Mouse (Mus musculus) midbrain, postnatal 0 days (tissue): ENCODE results near the gene Zfp202. TPM values are rescaled to one million over a fixed set of nuclear protein-coding genes. Genes with fewer than 3 reads are reported as not detected.

Source experiments
- ATAC-seq: fragments of 200-750 bp; cut with Nextera tagmentation; 2 replicates; pipeline ENCODE4 v1.8.0; 2017; ENCODE audit warnings: moderate number of reproducible peaks, mild to moderate bottlenecking, moderate TSS enrichment, moderate library complexity; ENCODE audit not compliant: low FRiP score
- DNase-seq: peaks from one replicate; pipeline ENCODE4 v3.0.0-alpha.2; 2015; ENCODE audit warnings: low spot score
- H3K27ac ChIP-seq: fragments of 300-500 bp; sonication (generic); 2 replicates; pipeline ENCODE4 v1.5.1; 2014; ENCODE audit warnings: low read depth, mild to moderate bottlenecking, low read length, mixed read lengths
- H3K27me3 ChIP-seq: fragments of 300-500 bp; sonication (generic); 2 replicates; pipeline ENCODE4 v1.6.1; 2014; ENCODE audit warnings: low read length, control low read depth, mixed read lengths; ENCODE audit not compliant: insufficient read depth
- H3K36me3 ChIP-seq: fragments of 300-500 bp; sonication (generic); 2 replicates; pipeline ENCODE4 v1.6.1; 2014; ENCODE audit warnings: low read length, control low read depth, mixed read lengths; ENCODE audit not compliant: insufficient read depth
- H3K4me1 ChIP-seq: fragments of 300-500 bp; sonication (generic); 2 replicates; pipeline ENCODE4 v1.6.1; 2014; ENCODE audit warnings: mild to moderate bottlenecking, control low read depth, antibody characterized with exemption, low read length, mixed read lengths; ENCODE audit not compliant: insufficient read depth
- H3K4me2 ChIP-seq: fragments of 300-500 bp; sonication (generic); 2 replicates; pipeline ENCODE4 v1.6.1; 2014; ENCODE audit warnings: low read depth, mild to moderate bottlenecking, low read length, mixed read lengths; ENCODE audit not compliant: poor library complexity, severe bottlenecking
- H3K4me3 ChIP-seq: fragments of 300-500 bp; sonication (generic); 2 replicates; pipeline ENCODE4 v1.5.1; 2014; ENCODE audit warnings: low read depth, mild to moderate bottlenecking, low read length, moderate library complexity
- H3K9ac ChIP-seq: fragments of 300-500 bp; sonication (generic); replicated peaks from 2 replicates; pipeline ENCODE4 v1.6.1; 2014; ENCODE audit warnings: mild to moderate bottlenecking, low read length, moderate library complexity, mixed read lengths; ENCODE audit not compliant: poor library complexity, severe bottlenecking
- H3K9me3 ChIP-seq: fragments of 300-500 bp; sonication (generic); 2 replicates; pipeline ENCODE4 v1.6.1; 2016; ENCODE audit warnings: low read length, control low read depth
- CTCF ChIP-seq: IDR thresholded peaks from 2 replicates; pipeline ENCODE4 v1.5.1; 2016; ENCODE audit warnings: antibody characterized with exemption, mild to moderate bottlenecking
- WGBS: fragments of 180-500 bp; shearing (Covaris S2); extraction: QIAGEN DNeasy Blood & Tissue Kit; methylation state at CpG from one replicate; pipeline ENCODE4 v1.1.7; 2014; 5-methylcytosine and 5-hydroxymethylcytosine counted together
- polyA plus RNA-seq: library from polyadenylated mRNA; unstranded; fragments of >200 nt; fragmentation: Nextera tagmentation; extraction: Ambion mirVana; gene quantifications from 2 replicates; pipeline ENCODE4 v1.2.1, GENCODE M21; 2015
- total RNA-seq: library from RNA; depleted of rRNA; stranded (reverse); fragments of >200 nt; gene quantifications from 2 replicates; pipeline ENCODE4 v1.2.3, GENCODE M21; 2014

The Zfp202 gene
- total and polyA plus RNA-seq, 2 experiments from 2014 or later, result 5.6 to 8.8 TPM

GRCm38 (mm10) chr9:40191086-40191876 lies 835 bp upstream of the Zfp202 start:
- Histone ChIP-seq H3K4me1 (peaks cover 3% of the 10 kb centered on the region; the same call in 1 of the 2 replicates), H3K36me3 (no peaks in the 10 kb centered on the region), H3K4me2 (peak overlapping the region; percentile 84), H3K27me3 (no peaks in the 10 kb centered on the region), H3K4me3 (peak overlapping the region; percentile 89), H3K27ac (peak overlapping the region; percentile 71), H3K9ac (peak overlapping the region; percentile 90; the same call in 1 of the 2 replicates), H3K9me3 (no peaks in the 10 kb centered on the region)
- DNase-seq (no peak), ATAC-seq (no peak)
- no peak for TF ChIP-seq CTCF
- WGBS, result 97% methylated on average over 8 of the region's 9 CpGs

GRCm38 (mm10) chr9:40195981-40196380 lies 3.9 kb downstream of the Zfp202 start:
- H3K4me2 ChIP-seq, result no peak overlapping the region
- no peak overlapping the region for H3K27ac ChIP-seq
- no peaks in the 10 kb centered on the region for H3K27me3 ChIP-seq
- H3K4me3 ChIP-seq, result no peak overlapping the region
- H3K4me1 ChIP-seq, result peaks cover 3% of the 10 kb centered on the region; the same call in 1 of the 2 replicates
- 95% methylated on average over 3 of the region's 3 CpGs for WGBS
- H3K9me3 ChIP-seq, result no peaks in the 10 kb centered on the region
- no peak for DNase-seq
- TF ChIP-seq CTCF, result no peak
- no peak for ATAC-seq
- H3K36me3 ChIP-seq, result 0 out of 2 replicates have a peak, but pooled peaks cover 5% of the 10 kb centered on the region
- no peak overlapping the region for H3K9ac ChIP-seq

- peaks cover 39% of the 10 kb centered on the region for H3K36me3 ChIP-seq
- DNase-seq, result no peak
- no peak for TF ChIP-seq CTCF
- H3K27ac ChIP-seq, result no peak overlapping the region
- H3K9ac ChIP-seq, result no peak overlapping the region
- no peaks in the 10 kb centered on the region for H3K9me3 ChIP-seq
- no peak overlapping the region for H3K4me3 ChIP-seq
- H3K4me2 ChIP-seq, result no peak overlapping the region
- WGBS, result 84% methylated on average over 5 of the region's 5 CpGs
- no peaks in the 10 kb centered on the region for H3K27me3 ChIP-seq
- ATAC-seq, result no peak
- H3K4me1 ChIP-seq, result no peaks in the 10 kb centered on the region
Measured at GRCm38 (mm10) chr9:40206546-40206950, 14.4 kb downstream of the Zfp202 start.

- TF ChIP-seq CTCF, result no peak
- no peak overlapping the region for H3K4me3 ChIP-seq
- no peak overlapping the region for H3K4me2 ChIP-seq
- H3K9me3 ChIP-seq, result no peaks in the 10 kb centered on the region
- no peak overlapping the region for H3K27ac ChIP-seq
- no peaks in the 10 kb centered on the region for H3K4me1 ChIP-seq
- 93% methylated on average over 2 of the region's 2 CpGs for WGBS
- DNase-seq, result no peak
- ATAC-seq, result no peak
- H3K9ac ChIP-seq, result no peak overlapping the region
- no peaks in the 10 kb centered on the region for H3K27me3 ChIP-seq
- H3K36me3 ChIP-seq, result peaks cover 53% of the 10 kb centered on the region
Measured at GRCm38 (mm10) chr9:40210744-40211143, 18.6 kb downstream of the Zfp202 start.

GRCm38 (mm10) chr9:40214058-40214457 lies 21.9 kb downstream of the Zfp202 start:
- peaks cover 38% of the 10 kb centered on the region for H3K36me3 ChIP-seq
- TF ChIP-seq CTCF, result no peak
- H3K4me2 ChIP-seq, result no peak overlapping the region
- H3K4me1 ChIP-seq, result no peaks in the 10 kb centered on the region
- ATAC-seq (no peak), DNase-seq (no peak)
- H3K9me3 ChIP-seq, result no peaks in the 10 kb centered on the region
- 94% methylated on average over 5 of the region's 5 CpGs for WGBS
- H3K27ac ChIP-seq, result no peak overlapping the region
- no peaks in the 10 kb centered on the region for H3K27me3 ChIP-seq
- no peak overlapping the region for H3K4me3 ChIP-seq
- no peak overlapping the region for H3K9ac ChIP-seq

GRCm38 (mm10) chr9:40216651-40217050 lies 24.5 kb downstream of the Zfp202 start:
- Histone ChIP-seq H3K4me3 (no peak overlapping the region), H3K9ac (no peak overlapping the region), H3K27me3 (no peaks in the 10 kb centered on the region), H3K4me1 (no peaks in the 10 kb centered on the region), H3K9me3 (no peaks in the 10 kb centered on the region), H3K4me2 (no peak overlapping the region), H3K27ac (no peak overlapping the region), H3K36me3 (peaks cover 12% of the 10 kb centered on the region)
- WGBS, result 75% methylated on average over 4 of the region's 4 CpGs
- DNase-seq, result no peak
- TF ChIP-seq CTCF, result no peak
- ATAC-seq, result no peak
